Mouse (Mus musculus) thymus, adult 2 months (tissue): ENCODE measurements around the gene Krt71.

Experiments used
- CTCF ChIP-seq: fragments of 200-500 bp; IDR thresholded peaks from 2 replicates; pipeline ENCODE4 v1.5.1; 2012; ENCODE audit warnings: mild to moderate bottlenecking, control low read depth, low read length, moderate library complexity, borderline replicate concordance; ENCODE audit not compliant: control insufficient read depth, poor library complexity, insufficient read depth; ENCODE audit errors: extremely low read depth
- POLR2A ChIP-seq: fragments of 200-500 bp; IDR thresholded peaks from 2 replicates; pipeline ENCODE4 v1.6.1; 2012; ENCODE audit warnings: mild to moderate bottlenecking, low read length, control low read depth, moderate library complexity; ENCODE audit not compliant: control insufficient read depth, poor library complexity, insufficient read depth; ENCODE audit errors: extremely low read depth

DNA sequence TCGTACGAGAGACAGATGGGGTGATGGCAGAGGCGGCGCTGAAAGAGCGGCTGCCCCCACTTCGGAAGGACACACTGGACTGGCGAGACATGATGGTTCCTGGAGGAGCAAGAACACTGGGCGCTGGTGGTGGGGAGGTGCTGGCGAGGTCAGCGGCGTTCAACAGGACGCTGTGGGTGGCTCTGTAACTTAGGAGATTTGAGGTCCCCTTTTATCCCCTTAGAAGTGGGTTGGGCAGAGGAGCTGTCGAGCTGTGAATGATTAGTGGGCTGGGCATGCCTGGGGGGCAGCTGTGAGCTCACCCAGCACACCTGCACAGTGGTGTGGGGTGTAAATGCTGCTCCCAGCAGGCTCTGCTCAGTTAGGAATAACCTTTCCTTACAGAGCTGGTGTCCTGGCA is 30.2 kb downstream of the Krt71 start, which contains the start of gene Krt5:
- TF ChIP-seq POLR2A (no peak), CTCF (no peak)
